22 mouse cellular contexts compared by ENCODE assay signal in the genomic region with DNA sequence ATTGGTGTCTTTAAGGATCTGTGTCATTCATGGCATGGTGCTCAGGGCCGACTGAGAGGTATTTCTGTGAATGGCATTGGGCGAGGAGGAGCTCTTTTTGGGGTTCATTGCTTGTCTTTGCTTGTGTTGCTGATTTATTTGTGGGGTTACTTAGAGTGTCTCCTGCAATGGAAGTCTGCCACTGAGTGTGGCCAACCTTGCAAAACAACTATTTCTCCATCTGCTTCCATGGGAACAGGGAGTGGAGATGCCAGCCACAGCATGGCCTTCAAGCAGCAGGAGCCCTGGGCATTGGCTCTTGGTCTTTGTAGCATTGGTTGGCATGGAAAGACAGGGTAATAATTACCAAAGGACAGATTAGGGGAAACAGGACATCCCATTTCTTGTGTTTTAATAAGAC. TPM values are rescaled to one million over a fixed set of nuclear protein-coding genes. Genes with fewer than 3 reads are reported as not detected.
A peak's percentile ranks its signal among the peaks of the same experiment; 100 is the strongest.
DNase-seq lines count a peak whose midpoint lies in the region; TF ChIP-seq lines count a peak whose summit lies in the region.
"Had no signal": no experiment of that assay in that cellular context is flagged by ENCODE, and none has a peak within 500 bp of the region (broad histone marks: within the 10 kb centered on the region; RNA-seq: fewer than 3 reads in every experiment).

No protein-coding gene starts in this region.

- no peak for DNase-seq in layer of hippocampus, adult 2 months (ENCODE audit: low spot score in 2 of 2)
- DNase-seq in layer of hippocampus, adult 8-10 months (ENCODE audit: low spot score in 2 of 2) = no peak
- DNase-seq in cerebellum, adult 11 months = peak; percentile 81
- DNase-seq in cerebellum, adult 8-10 months = peak; percentile 80
- DNase-seq in cerebellum, postnatal 25 days = peak; percentile 79 to 83
- DNase-seq in embryo, embryonic 10 days (ENCODE audit: low spot score) = no peak
- DNase-seq in right cerebral cortex, adult 2 months (ENCODE audit: low spot score in 2 of 2) = no peak
- DNase-seq: forebrain, postnatal 0 days; heart, postnatal 14 days; kidney, adult 8-10 months; lung, postnatal 4 days; retina, postnatal 1 day; right cerebral cortex, postnatal 25 days had no signal

- no peak overlapping the region for H3K4me3 ChIP-seq in layer of hippocampus, adult 2 months
- H3K4me3 ChIP-seq: erythroblast, embryonic 14.5 days; hindbrain, embryonic 12.5 days; left cerebral cortex, adult 2 months; limb, embryonic 13.5 days; megakaryocyte, embryonic 14.5 days; midbrain, embryonic 12.5 days; neural tube, embryonic 15.5 days; stomach, embryonic 15.5 days had no signal

- no peak for TF ChIP-seq CTCF in layer of hippocampus, adult 2 months (conservative IDR thresholded peaks at IDR 0.05)

- peak overlapping the region; percentile 21; the same call in 1 of the 2 replicates for H3K27ac ChIP-seq in layer of hippocampus, adult 2 months
- H3K27ac ChIP-seq: hindbrain, embryonic 12.5 days; kidney, postnatal 0 days; limb, embryonic 13.5 days; midbrain, embryonic 12.5 days; neural tube, embryonic 15.5 days; stomach, embryonic 15.5 days had no signal

RNA-seq across cellular contexts. Expression of a gene that starts 50.9 kb away (rescaled TPM):
- 100 to 1,000 TPM; 788 to 796 TPM for total RNA-seq in layer of hippocampus, adult 2 months (2021)
- 100 to 1,000 TPM; 650 to 790 (median 729) TPM for total RNA-seq in layer of hippocampus, adult 8-10 months (2022)

Comparison
In these comparisons a context has a peak if more than half of its experiments do, and no peak if none do; other contexts are left out.
1. DNase-seq: peak in cerebellum, adult 11 months (single experiment), cerebellum, adult 8-10 months (single experiment) and cerebellum, postnatal 25 days (2 of 2); none in layer of hippocampus, adult 2 months (0 of 2), layer of hippocampus, adult 8-10 months (0 of 2), embryo, embryonic 10 days (single experiment) and right cerebral cortex, adult 2 months (0 of 2).